Mouse (Mus musculus): ENCODE measurements around the gene Asb9. TPM values are rescaled to one million over a fixed set of nuclear protein-coding genes. Genes with fewer than 3 reads are reported as not detected.

Asb9 gene
- not detected for total RNA-seq (2021)

DNA sequence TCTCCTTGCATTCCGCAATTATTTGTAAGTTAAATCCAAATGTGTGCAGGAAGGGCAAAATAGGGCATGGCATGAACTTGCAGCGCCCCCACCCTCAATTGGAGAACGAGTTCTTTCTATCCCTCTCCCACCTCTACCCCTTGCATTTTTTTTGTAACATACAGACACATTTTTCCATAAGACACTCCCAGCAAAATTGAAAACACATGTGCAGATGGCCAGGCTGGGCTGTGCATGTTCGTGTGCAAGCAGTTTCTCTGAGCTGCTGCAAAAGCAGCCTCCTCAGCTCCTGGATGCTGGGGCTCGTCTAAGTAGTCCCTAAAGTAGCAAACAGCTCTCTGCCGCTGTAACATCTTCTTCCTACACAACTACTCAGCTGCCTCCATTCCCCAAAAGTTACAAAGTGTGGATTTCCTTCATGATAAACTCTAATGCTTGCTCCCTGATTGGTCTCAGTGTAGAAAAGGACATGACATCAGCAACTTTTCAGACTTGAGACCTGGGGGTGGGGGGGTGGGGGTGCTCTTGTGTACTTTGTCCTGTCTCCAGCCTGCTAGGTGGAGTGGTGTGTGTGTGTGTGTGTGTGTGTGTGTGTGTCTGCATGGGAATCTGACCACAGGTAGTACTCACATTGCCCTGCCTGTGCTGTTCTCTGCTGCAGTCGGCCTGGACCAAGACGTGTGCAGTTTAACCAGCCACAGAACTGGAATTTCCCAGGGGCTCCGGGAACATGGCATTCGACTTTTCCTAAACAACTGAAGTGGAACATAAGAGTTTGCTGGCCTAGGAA is at the start of gene Asb9:
TSS of gene Asb9 (plus strand) at position 619 of the 790 bp plus-strand sequence.
- DNase-seq (ENCODE audit: low spot score in 2 of 2), result no peak
- intact Hi-C loops (cut with DNase I), result no loop called here

DNA sequence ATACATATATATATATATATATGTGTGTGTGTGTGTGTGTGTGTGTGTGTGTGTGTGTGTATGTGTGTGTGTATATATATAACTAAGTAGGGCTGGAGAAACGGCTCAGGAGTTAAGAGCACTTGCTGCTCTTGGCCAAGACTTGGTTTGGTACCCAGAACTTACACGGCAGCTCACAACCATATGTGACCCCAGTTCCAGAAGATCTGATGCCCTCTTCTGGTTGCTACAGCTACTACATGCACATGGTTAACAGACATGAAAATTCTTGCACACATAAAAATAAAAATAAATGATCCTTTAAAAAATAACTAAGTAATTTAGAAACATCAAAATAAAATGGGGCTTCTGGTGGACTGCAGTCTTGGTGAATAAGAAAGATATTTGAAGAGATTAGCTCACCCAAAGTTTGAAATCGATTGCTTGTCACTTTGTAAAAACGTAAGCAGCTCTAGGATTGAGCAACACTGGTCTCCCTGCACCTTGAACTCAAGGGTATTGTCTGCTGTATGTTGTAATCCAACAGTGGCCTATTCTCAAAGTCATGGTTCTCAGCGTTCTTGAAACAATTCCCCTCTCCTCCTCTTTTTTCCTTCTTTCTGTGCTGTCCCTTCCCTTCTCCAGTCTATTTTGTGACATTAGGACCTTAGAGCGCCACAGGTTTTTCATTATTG is 46.8 kb upstream of the Asb9 start:
- DNase-seq (ENCODE audit: low spot score in 2 of 2), result no peak
- intact Hi-C loops (cut with DNase I), result no loop called here

DNA sequence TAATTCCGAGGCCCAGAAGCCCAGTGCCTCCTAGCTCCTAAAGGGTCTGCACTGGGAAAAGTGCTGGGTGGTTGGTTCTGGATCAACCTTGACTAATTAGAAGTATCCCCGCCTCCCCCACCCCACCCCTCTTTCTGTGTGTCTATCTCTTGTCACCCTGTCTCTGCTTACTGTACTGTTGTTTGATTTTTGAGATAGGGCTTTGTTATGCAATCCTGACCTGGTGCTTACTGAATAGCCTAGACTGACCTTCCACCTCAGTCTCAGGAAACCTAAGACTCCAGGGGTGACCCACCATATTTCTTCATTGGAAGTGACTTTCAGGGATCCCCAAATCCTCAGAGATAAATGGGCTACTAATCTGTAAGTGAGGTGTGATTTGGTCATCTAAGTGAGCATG is 3.9 kb upstream of the Asb9 start:
- intact Hi-C loops (cut with DNase I), result no loop called here
- DNase-seq (ENCODE audit: low spot score in 2 of 2), result no peak

DNA sequence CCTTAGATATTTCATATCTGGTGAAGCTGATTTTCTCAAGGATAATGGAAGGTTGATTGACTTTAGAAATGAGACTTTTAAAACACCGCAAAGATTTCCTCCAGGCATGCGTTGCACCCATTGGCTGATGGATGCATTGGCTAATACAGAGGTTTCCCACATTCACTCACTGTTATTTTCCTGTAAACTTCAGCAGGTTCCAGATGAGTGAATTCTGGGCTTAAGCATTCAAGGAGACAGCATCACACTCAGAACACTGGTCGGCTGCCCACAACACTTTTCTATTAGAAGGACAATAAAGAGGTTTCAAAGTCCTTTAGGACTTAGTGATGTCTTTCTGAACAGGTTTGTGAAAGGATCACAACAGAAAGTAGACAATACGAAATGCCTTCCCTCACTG is 941 bp downstream of the Asb9 start:
- intact Hi-C loops (cut with DNase I), result no loop called here
- no peak for DNase-seq (ENCODE audit: low spot score in 2 of 2)

DNA sequence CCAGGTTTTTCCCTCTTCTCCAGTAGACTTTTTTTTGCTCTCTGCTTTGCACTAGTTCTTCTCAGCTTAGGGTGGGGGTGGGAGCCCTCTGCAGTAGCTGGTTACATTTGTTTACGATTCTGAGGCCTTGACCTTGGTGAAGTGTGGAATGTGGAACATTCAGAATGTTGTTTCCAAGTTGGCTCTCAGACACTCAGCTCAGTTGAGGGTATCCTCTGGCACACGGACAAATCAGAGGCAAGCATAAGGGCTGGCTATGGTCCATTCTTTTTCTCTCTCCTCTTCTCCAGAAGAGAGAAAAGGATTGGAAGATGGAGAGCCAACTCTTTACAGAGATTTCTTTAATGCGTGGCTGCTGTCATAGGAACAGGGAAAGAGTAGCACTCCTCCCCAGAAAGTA is 2.6 kb downstream of the Asb9 start:
- no peak for DNase-seq (ENCODE audit: low spot score in 2 of 2)
- intact Hi-C loops (cut with DNase I), result no loop called here

DNA sequence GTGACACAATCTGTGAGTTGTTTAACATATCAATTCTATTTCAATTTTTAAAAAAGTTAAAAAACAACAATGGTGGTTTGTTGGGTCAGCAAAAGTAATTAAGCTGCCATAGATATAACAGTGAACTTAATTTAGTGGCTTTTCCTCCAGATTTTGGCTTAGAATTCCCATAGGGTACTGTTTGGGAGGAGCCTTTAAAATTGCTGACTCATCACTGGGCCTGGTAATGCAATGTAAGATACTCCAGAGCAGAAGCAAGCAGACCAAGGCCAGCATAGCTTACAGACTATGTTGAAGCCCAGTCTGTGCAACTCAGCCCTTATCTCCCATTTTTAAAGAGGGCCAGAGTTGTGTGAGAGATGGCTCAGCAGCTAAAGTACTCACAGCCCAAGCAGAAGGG is 16.0 kb downstream of the Asb9 start:
- intact Hi-C loops (cut with DNase I), result no loop called here
- no peak for DNase-seq (ENCODE audit: low spot score in 2 of 2)

DNA sequence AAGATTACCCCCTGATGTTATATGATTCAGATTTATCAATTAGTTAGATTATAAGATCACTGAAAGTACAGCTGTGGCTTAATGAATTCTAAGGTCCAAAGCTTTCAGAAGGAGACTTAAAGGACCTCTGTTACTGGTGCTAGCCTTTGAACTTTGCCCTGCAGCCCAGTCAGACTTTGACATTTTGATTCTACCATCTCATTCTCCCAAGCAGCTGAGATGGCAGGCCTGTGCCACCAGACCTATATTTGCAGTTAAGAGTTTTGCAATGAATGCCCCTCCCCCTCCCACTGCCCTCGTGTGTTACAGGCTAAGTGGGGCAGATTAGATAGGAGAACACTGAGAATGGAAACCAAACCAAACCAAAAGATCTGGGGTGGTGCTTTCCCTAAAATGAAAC is 20.4 kb downstream of the Asb9 start:
- no peak for DNase-seq (ENCODE audit: low spot score in 2 of 2)
- intact Hi-C loops (cut with DNase I), result no loop called here

DNA sequence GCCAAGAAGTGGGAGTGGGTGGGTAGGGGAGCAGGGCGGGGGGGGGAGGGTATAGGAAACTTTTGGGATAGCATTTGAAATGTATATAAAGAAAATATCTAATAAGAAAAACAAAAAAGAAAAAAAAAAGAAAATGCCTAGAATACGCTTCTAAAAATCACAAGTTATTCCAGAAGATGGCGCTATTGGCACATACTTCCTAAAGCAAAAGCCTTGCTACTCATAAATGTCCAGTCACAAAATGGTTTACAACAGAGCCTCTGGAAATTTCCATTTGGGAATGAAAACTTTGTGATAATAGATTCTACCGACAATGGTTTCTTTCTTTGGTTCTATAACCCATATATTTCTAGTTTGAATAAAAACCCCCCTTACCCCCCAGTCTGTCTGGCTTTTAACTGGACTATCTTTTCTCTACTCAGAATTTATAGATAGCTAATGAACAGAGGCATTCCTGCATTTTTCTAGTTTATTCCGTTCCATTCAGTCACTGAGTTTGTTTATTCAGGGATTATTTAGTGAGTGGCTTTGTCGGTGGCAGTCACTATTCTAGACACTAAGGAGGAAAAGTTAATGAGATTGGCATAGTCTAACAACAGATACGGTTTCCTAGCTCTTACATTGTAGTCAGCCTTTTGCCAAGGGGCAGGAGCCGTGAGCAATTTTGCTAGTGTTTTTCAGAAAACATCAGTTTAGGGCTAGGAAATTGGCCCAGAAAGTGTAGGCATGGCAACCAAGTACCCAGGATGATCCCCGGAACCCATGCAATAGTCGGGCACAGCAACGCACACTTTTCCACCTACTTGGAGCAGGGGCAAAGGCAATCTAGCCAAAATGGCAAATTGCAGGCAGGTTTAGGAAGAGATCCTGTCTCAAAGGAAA is 35.5 kb downstream of the Asb9 start:
- intact Hi-C loops (cut with DNase I), result loop anchor here (5.0 to 10.0 kb wide), 3 partner anchors 783 to 1621 kb away; partner anchors contain the start of gene Glra2
- DNase-seq (ENCODE audit: low spot score in 2 of 2), result no peak

DNA sequence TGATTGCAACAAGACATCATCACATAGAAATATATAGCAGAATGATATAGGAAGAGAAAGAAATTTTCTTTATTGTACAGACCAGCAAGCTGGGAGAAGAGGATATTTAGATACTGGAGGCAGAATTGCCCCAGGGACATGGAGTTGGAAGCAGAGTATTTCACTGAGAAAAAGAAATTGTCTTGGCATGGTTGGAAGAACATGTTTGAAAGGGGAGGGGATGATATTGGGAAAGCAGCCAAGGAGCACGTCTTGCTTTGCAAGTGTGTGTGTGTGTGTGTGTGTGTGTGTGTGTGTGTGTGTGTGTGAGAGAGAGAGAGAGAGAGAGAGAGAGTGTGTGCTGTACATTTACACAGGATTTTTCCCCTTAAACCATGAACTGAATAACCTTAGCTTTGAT is 64.1 kb downstream of the Asb9 start:
- DNase-seq (ENCODE audit: low spot score in 2 of 2), result no peak
- intact Hi-C loops (cut with DNase I), result no loop called here

DNA sequence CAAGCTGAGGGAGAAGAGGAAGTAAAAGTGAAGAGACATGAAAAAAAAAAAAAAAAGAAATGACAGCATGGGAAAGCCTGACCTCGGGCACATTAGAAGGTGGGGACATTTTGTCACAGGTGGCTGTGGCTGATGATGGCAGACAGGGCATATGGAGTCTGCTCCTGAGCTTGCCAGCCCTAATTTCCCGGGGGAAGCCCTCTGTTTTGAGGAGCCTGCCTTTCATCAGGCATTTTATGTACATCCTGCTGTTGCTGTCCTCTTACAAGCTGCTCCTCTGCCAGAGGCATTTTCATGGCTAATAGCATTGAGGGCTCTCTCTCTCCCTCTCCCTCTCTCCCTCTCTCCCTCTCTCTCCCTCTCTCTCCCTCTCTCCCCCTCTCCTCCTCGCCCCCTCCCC is 70.8 kb downstream of the Asb9 start:
- no peak for DNase-seq (ENCODE audit: low spot score in 2 of 2)
- intact Hi-C loops (cut with DNase I), result no loop called here

Other genes starting within 250 kb of the Asb9 start
- gene Bmx, start 248.1 kb upstream of the Asb9 start, total RNA-seq (2021), result under 1 TPM; 0.57 to 0.77 TPM
- gene Pir, start 237.0 kb upstream of the Asb9 start, total RNA-seq (2021), result 1 to 10 TPM; 6.7 to 7.8 TPM
- gene Vegfd, start 132.9 kb upstream of the Asb9 start, total RNA-seq (2021), result 1 to 10 TPM; 1.8 to 2.3 TPM
- gene Piga, start 86.5 kb upstream of the Asb9 start, total RNA-seq (2021), result 1 to 10 TPM; 5.8 to 7.2 TPM
- 1 to 10 TPM; 4.9 to 8.0 TPM for gene Asb11, start 69.3 kb upstream of the Asb9 start, total RNA-seq (2021)

All from left cerebral cortex, postnatal 36 days (tissue).